Mouse (Mus musculus) neural tube, embryonic 12.5 days (tissue): ENCODE measurements around the gene Rhbdd1. TPM values are rescaled to one million over a fixed set of nuclear protein-coding genes. Genes with fewer than 3 reads are reported as not detected.
A peak's percentile ranks its signal among the peaks of the same experiment; 100 is the strongest.

ENCODE experiments used
- ATAC-seq: fragments of 200-750 bp; cut with Nextera tagmentation; 2 replicates; pipeline ENCODE4 v1.8.0; 2017; ENCODE audit warnings: low read depth, mild to moderate bottlenecking, moderate TSS enrichment, moderate library complexity; ENCODE audit not compliant: low FRiP score
- H3K27ac ChIP-seq: fragments of 300-500 bp; sonication (generic); 2 replicates; pipeline ENCODE4 v1.5.1; 2016
- H3K27me3 ChIP-seq: fragments of 300-500 bp; sonication (generic); replicated peaks from 2 replicates; pipeline ENCODE4 v1.6.1; 2016; ENCODE audit warnings: mild to moderate bottlenecking
- H3K36me3 ChIP-seq: fragments of 300-500 bp; sonication (generic); 2 replicates; pipeline ENCODE4 v1.6.1; 2016; ENCODE audit warnings: mild to moderate bottlenecking
- H3K4me1 ChIP-seq: fragments of 300-500 bp; sonication (generic); 2 replicates; pipeline ENCODE4 v1.6.1; 2016
- H3K4me2 ChIP-seq: fragments of 300-500 bp; sonication (generic); replicated peaks from 2 replicates; pipeline ENCODE4 v1.6.1; 2016; ENCODE audit warnings: mild to moderate bottlenecking
- H3K4me3 ChIP-seq: fragments of 300-500 bp; sonication (generic); 2 replicates; pipeline ENCODE4 v1.5.1; 2016
- H3K9ac ChIP-seq: fragments of 300-500 bp; sonication (generic); 2 replicates; pipeline ENCODE4 v1.6.1; 2016; ENCODE audit warnings: mild to moderate bottlenecking
- H3K9me3 ChIP-seq: fragments of 300-500 bp; sonication (generic); 2 replicates; pipeline ENCODE4 v1.6.1; 2016; ENCODE audit warnings: mild to moderate bottlenecking
- WGBS: fragments of 180-500 bp; shearing (Covaris S2); methylation state at CpG from one replicate; pipeline ENCODE4 v1.1.7; 2016; 5-methylcytosine and 5-hydroxymethylcytosine counted together
- polyA plus RNA-seq: library from polyadenylated mRNA; unstranded; fragments of >200 nt; fragmentation: Nextera tagmentation; extraction: Ambion mirVana; gene quantifications from 2 replicates; pipeline ENCODE4 v1.2.1, GENCODE M21; 2016

Rhbdd1 gene
- polyA plus RNA-seq: 8.7 and 9.5 TPM in 2 replicates

GRCm38 (mm10) chr1:82316111-82316745 is at the start of gene Rhbdd1:
TSS of gene Rhbdd1 (plus strand) at chr1:82316452.
- Histone ChIP-seq H3K27me3 (no peaks in the 10 kb centered on the region), H3K4me1 (peaks cover 16% of the 10 kb centered on the region), H3K4me3 (peak within 1 kb of the TSS; percentile 63), H3K27ac (peak within 1 kb of the TSS; percentile 83), H3K9ac (peak within 1 kb of the TSS; percentile 84), H3K4me2 (peak within 1 kb of the TSS; percentile 72), H3K9me3 (no peaks in the 10 kb centered on the region), H3K36me3 (no peaks in the 10 kb centered on the region)
- peak; percentile 95 for ATAC-seq
- WGBS: 4% methylated on average over 47 of the region's 47 CpGs

DNA sequence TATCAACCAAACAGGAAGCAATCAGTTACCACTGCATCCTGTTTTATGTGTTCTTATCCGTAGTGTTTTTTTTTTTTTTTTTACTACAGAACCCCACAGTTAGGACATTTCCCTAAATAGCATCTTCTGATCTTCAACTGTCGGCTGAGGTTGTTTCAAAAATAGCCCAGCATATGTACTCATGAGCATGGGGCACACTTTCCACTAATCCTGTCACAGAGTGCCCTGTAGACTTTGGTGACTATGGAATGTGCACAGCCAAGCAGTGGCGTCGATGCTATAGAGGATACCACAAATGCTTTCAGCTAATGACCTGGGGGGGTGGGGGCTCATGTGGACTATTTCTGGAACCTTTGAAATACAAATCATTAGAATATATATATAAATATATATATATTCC is 48.7 kb upstream of the Rhbdd1 start:
- H3K4me1 ChIP-seq: no peaks in the 10 kb centered on the region
- WGBS: 81% methylated on average over 4 of the region's 4 CpGs
- no peak overlapping the region for H3K9ac ChIP-seq
- no peaks in the 10 kb centered on the region for H3K9me3 ChIP-seq
- H3K4me2 ChIP-seq: no peak overlapping the region
- no peaks in the 10 kb centered on the region for H3K27me3 ChIP-seq
- no peak for ATAC-seq
- H3K4me3 ChIP-seq: no peak overlapping the region
- 0 out of 2 replicates have a peak, but pooled peaks cover 5% of the 10 kb centered on the region for H3K36me3 ChIP-seq
- H3K27ac ChIP-seq: no peak overlapping the region

DNA sequence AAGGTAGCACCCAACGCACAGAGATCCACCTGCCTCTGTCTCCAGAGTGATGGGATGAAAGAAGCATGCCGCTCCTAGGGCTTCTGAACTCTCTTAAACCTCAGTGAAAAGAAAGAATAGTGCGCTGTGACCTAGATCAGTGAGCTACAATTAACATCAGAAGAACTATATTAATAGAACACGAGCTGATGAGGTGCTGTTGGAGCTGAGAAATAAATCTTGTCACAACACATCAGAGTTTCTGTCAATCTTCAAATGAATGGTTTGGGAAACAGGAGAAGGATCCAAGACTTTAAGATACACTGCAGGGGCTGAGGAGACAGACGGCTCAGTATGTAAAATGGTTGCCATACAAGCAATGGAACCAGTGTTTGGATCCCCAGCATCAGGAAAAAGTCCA is 44.0 kb upstream of the Rhbdd1 start:
- Histone ChIP-seq H3K36me3 (peaks cover 12% of the 10 kb centered on the region), H3K9me3 (no peaks in the 10 kb centered on the region), H3K27ac (no peak overlapping the region), H3K4me3 (no peak overlapping the region), H3K4me2 (no peak overlapping the region), H3K9ac (no peak overlapping the region), H3K27me3 (no peaks in the 10 kb centered on the region), H3K4me1 (peaks cover 10% of the 10 kb centered on the region)
- no peak for ATAC-seq
- 83% methylated on average over 5 of the region's 5 CpGs for WGBS

DNA sequence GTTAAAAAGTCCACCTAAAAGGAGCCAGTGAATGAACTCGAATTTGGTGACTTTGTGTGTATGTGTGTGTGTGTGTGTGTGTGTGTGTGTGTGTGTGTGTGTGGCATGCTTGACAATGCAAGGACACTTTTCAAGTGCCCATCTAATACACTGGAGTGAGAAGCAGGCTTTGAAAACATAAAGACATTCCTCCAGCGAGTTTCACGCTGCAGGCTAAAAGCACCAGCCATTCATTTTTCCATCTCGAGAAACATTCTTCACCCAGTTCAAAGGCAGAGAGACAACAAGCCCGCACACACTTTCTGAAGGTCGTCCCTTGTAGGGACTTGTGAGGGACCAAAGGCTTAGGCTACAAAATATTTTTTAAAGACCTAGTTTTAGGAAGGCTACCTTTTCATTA is 42.7 kb upstream of the Rhbdd1 start:
- Histone ChIP-seq H3K9me3 (no peaks in the 10 kb centered on the region), H3K9ac (no peak overlapping the region), H3K27ac (no peak overlapping the region), H3K36me3 (peaks cover 21% of the 10 kb centered on the region), H3K4me2 (no peak overlapping the region), H3K4me3 (no peak overlapping the region), H3K27me3 (no peaks in the 10 kb centered on the region), H3K4me1 (peaks cover 10% of the 10 kb centered on the region)
- WGBS: 20% methylated on average over 6 of the region's 6 CpGs
- ATAC-seq: no peak

GRCm38 (mm10) chr1:82274361-82274760 is 41.9 kb upstream of the Rhbdd1 start:
- no peak overlapping the region for H3K9ac ChIP-seq
- H3K4me1 ChIP-seq: peaks cover 10% of the 10 kb centered on the region
- no peak overlapping the region for H3K27ac ChIP-seq
- peaks cover 25% of the 10 kb centered on the region for H3K36me3 ChIP-seq
- no peak overlapping the region for H3K4me3 ChIP-seq
- H3K9me3 ChIP-seq: no peaks in the 10 kb centered on the region
- 24% methylated on average over 1 of the region's 1 CpGs for WGBS
- no peaks in the 10 kb centered on the region for H3K27me3 ChIP-seq
- ATAC-seq: no peak
- no peak overlapping the region for H3K4me2 ChIP-seq

DNA sequence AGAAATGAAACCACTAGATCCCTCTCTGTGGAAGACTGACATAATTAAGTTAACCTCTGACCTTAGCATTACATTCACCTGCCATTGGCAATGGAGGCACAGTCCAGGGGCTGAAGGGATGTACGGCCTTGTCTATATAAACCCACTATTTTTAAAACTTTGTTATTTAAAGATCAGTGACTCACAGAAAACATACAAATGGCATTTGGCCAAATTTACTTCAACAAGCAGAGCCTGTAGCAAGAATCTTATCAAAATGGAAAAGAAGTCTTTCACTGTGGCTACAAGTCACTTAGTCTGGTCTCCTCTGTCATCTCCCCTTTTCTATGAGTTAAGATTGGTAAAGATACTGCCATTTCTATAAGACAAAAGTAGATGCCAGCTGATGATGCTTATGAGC is 36.5 kb upstream of the Rhbdd1 start:
- no peak for ATAC-seq
- H3K36me3 ChIP-seq: peaks cover 21% of the 10 kb centered on the region
- peaks cover 7% of the 10 kb centered on the region for H3K4me1 ChIP-seq
- H3K27me3 ChIP-seq: no peaks in the 10 kb centered on the region
- H3K4me2 ChIP-seq: no peak overlapping the region
- 85% methylated on average over 1 of the region's 1 CpGs for WGBS
- no peak overlapping the region for H3K4me3 ChIP-seq
- no peaks in the 10 kb centered on the region for H3K9me3 ChIP-seq
- no peak overlapping the region for H3K27ac ChIP-seq
- H3K9ac ChIP-seq: no peak overlapping the region

GRCm38 (mm10) chr1:82281823-82282222 is 34.4 kb upstream of the Rhbdd1 start:
- no peak for ATAC-seq
- Histone ChIP-seq H3K4me1 (peaks cover 13% of the 10 kb centered on the region), H3K9ac (no peak overlapping the region), H3K4me3 (no peak overlapping the region), H3K27ac (no peak overlapping the region), H3K36me3 (peaks cover 17% of the 10 kb centered on the region), H3K9me3 (no peaks in the 10 kb centered on the region), H3K27me3 (no peaks in the 10 kb centered on the region), H3K4me2 (no peak overlapping the region)
- WGBS: 88% methylated on average over 6 of the region's 6 CpGs

- H3K9ac ChIP-seq: peak overlapping the region; percentile 74
- ATAC-seq: peak; percentile 99
- peaks cover 13% of the 10 kb centered on the region for H3K36me3 ChIP-seq
- no peaks in the 10 kb centered on the region for H3K9me3 ChIP-seq
- H3K4me3 ChIP-seq: peak overlapping the region; percentile 47
- no peaks in the 10 kb centered on the region for H3K27me3 ChIP-seq
- WGBS: under 1% methylated on average over 35 of the region's 35 CpGs
- peaks cover 26% of the 10 kb centered on the region for H3K4me1 ChIP-seq
- peak overlapping the region; percentile 87 for H3K27ac ChIP-seq
- peak overlapping the region; percentile 90 for H3K4me2 ChIP-seq
Measured at GRCm38 (mm10) chr1:82282992-82283611, 33.1 kb upstream of the Rhbdd1 start.

- peaks cover 13% of the 10 kb centered on the region for H3K36me3 ChIP-seq
- H3K4me2 ChIP-seq: peak overlapping the region; percentile 90
- peak overlapping the region; percentile 87 for H3K27ac ChIP-seq
- peak overlapping the region; percentile 47 for H3K4me3 ChIP-seq
- no peaks in the 10 kb centered on the region for H3K27me3 ChIP-seq
- no peaks in the 10 kb centered on the region for H3K9me3 ChIP-seq
- ATAC-seq: peak; percentile 22; the same call in 1 of the 2 replicates
- peaks cover 34% of the 10 kb centered on the region for H3K4me1 ChIP-seq
- H3K9ac ChIP-seq: peak overlapping the region; percentile 74
- 0% methylated on average over 1 of the region's 1 CpGs for WGBS
Measured at GRCm38 (mm10) chr1:82283901-82284301, 32.4 kb upstream of the Rhbdd1 start.

DNA sequence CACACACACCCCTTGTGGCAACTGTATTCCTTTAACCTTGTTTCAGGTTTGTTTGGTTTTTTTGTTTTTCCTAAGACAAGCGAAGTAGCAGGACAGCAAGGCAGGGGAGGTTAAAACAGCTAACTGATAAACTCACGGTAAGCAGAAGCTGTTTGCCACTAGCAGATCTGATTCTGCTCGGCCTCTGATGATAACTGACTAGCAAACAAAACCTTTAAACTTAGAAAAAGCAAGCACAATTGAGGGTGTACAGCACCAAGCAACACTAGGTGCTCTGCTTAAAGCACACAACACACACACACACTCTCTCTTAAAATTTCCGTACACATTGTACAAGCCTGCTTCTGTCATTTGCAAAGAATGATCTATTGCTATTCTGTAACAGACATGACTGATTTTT is 31.8 kb upstream of the Rhbdd1 start:
- 17% methylated on average over 4 of the region's 4 CpGs for WGBS
- Histone ChIP-seq H3K9ac (peak overlapping the region; percentile 74), H3K4me1 (peaks cover 39% of the 10 kb centered on the region), H3K27me3 (no peaks in the 10 kb centered on the region), H3K4me2 (peak overlapping the region; percentile 90), H3K27ac (peak overlapping the region; percentile 87; the same call in 1 of the 2 replicates), H3K9me3 (no peaks in the 10 kb centered on the region), H3K36me3 (peaks cover 13% of the 10 kb centered on the region), H3K4me3 (peak overlapping the region; percentile 47)
- ATAC-seq: no peak

DNA sequence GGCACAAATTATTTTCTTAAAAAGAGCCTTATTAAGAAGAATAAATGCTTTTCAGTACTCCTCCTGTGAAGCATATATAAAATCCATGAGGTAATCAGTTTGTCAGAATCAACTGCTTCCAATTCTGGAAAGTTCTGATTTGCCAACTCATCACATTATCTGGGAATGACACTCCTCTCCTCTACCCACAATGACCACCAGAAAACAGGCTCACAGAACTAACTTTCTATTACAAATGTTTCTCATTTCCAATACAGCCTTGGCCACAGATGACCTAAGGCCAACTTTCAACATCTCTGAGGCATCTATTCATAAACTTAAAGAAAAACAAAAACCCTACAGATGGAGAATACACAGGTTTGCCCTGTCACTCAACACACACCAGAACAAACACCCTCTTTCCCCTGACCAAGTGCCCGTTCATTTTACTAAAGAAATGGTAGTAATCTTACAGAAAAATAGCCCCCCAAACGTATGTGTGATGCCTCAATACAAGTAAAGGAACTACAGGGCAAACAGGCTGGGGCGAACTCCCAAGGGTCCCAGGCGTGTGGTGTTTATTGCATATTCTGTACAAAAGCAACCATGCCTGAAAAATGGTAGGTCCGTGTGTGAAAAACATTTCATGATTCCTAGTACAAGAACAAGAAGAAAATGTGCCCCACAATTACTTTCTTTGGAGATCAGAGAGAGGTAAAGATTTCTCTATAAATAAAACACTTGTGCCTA is 30.6 kb upstream of the Rhbdd1 start:
- Histone ChIP-seq H3K27me3 (no peaks in the 10 kb centered on the region), H3K27ac (no peak overlapping the region), H3K4me3 (peak overlapping the region; percentile 46), H3K9me3 (no peaks in the 10 kb centered on the region), H3K4me1 (peaks cover 47% of the 10 kb centered on the region), H3K36me3 (peaks cover 13% of the 10 kb centered on the region), H3K4me2 (peak overlapping the region; percentile 90), H3K9ac (peak overlapping the region; percentile 61)
- ATAC-seq: no peak
- WGBS: 13% methylated on average over 5 of the region's 5 CpGs
